Mouse (Mus musculus) liver, adult 2 months (tissue): ENCODE results near the gene Mrtfb.

Experiments
- CTCF ChIP-seq: fragments of 200-500 bp; IDR thresholded peaks from 2 replicates; pipeline ENCODE4 v1.5.1; 2011; ENCODE audit warnings: low read depth, low read length, control low read depth
- POLR2A ChIP-seq: fragments of 200-500 bp; IDR thresholded peaks from 2 replicates; pipeline ENCODE4 v1.6.1; 2011; ENCODE audit warnings: low read length, control low read depth; ENCODE audit not compliant: insufficient read depth; ENCODE audit errors: extremely low read depth

DNA sequence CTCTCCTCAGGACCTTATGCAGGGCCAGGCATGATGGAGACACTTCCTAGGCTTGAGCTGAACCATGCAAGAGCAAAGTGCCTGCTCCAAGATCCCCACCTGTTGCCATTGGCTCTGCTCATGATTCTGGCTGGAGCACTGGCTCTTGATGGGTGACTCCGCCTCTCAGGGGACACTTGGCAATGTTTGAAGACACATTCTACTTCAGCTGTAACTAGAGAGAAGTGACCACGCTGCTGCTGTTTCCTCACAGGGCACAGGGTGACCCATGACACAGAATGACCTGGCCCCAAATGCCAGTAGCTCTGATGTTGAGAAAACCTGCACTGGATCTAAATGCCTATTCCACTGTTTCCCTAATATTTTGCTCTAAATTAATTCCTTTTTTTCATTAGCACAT lies 16.7 kb upstream of the Mrtfb start:
- no peak for TF ChIP-seq CTCF
- TF ChIP-seq POLR2A: no peak
